Mouse (Mus musculus) cortical plate, adult 2 months (tissue): ENCODE data around the gene Gm9903.

Experiments used
- CTCF ChIP-seq: fragments of 200-500 bp; IDR thresholded peaks from 2 replicates; pipeline ENCODE4 v1.5.1; 2011; ENCODE audit warnings: mild to moderate bottlenecking, control low read depth, low read length; ENCODE audit not compliant: insufficient read depth; ENCODE audit errors: extremely low read depth
- POLR2A ChIP-seq: fragments of 200-500 bp; IDR thresholded peaks from 2 replicates; pipeline ENCODE4 v1.6.1; 2011; ENCODE audit warnings: mild to moderate bottlenecking, low read length, control low read depth; ENCODE audit not compliant: insufficient read depth; ENCODE audit errors: extremely low read depth

- TF ChIP-seq POLR2A (no peak), CTCF (no peak)
These were observed 5.6 kb downstream of the Gm9903 start for GRCm38 (mm10) chr5:33635361-33635760.
